Mouse (Mus musculus) adrenal gland, adult 8-10 months (tissue): ENCODE data around the gene Anks1b. TPM values are rescaled to one million over a fixed set of nuclear protein-coding genes. Genes with fewer than 3 reads are reported as not detected.

Experiments used
- DNase-seq: peaks from one replicate; pipeline ENCODE4 v3.0.0; 2022
- total RNA-seq, 4 experiments: library from RNA; stranded (reverse); gene quantifications; 2 replicates each; pipeline ENCODE4 v1.2.4; 2022

Anks1b gene
- total RNA-seq, 4 experiments from 2014 or later = 0.32 to 2.5 (median 0.62) TPM

- no peak for DNase-seq
Observed at GRCm38 (mm10) chr10:90968247-90968646, 1094.9 kb downstream of the Anks1b start.

DNA sequence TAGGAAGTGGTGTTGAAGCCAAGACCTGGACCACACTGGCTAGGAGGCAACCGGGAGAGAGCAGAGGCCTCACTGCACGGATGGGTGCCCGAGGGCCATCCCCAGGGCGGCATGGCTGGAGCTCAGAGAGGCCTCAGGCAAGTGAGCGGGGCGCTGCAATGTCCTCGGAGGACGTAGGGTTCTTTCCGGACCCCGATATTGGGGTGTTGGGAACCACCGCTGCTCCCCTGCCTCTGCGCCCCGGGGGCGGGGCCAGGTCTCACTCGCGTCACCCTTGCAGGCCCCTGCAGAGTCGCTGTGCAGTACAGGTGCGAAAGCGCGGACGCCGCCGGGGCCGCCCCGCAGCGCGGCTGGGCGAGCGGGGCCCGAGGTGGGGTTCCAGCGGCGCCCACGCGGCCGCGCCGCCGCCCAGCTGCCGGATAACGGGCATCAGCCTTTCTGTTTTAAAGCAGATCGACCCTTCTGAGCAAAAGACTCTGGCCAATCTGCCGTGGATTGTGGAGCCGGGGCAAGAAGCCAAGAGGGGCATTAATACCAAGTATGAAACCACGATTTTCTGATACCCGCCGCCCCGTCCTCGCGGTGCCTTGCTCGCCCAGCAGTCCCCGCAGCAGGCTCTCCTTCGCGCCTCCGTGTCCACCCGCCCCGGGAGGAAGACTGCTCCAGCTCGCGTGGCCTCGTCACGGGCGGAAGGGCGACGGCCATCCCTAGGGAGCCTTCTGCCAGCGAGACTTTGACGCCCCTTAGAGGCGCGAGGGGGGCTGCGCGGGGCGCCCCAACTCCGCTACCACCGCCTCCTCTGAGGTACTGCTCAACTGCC, 1096.3 kb downstream of the Anks1b start:
- DNase-seq = no peak

DNA sequence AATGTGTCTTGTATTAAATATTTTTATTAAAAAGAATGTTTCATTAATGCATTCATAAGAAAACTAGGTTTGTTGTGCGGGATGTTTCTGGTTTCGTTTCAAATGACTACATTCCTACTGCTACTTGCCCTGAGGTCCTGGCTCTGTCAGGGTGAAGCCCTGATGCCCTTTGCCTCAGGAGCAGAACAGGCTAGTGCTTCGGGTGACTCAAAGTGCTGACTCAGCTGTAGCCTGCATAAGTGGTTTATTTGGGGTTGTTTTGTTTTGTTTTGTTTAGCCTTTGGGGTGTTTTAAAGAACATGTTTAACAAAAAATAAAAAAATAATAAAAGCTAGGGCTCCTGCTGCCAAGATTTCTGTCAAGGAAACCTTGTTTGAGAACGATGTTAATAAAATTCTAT, 1097.3 kb downstream of the Anks1b start:
- no peak for DNase-seq

- no peak for DNase-seq
Observed at GRCm38 (mm10) chr10:90974084-90974483, 1100.8 kb downstream of the Anks1b start.

GRCm38 (mm10) chr10:90974491-90974890, 1101.2 kb downstream of the Anks1b start:
- DNase-seq = no peak

- no peak for DNase-seq
Observed at GRCm38 (mm10) chr10:90981811-90982210, 1108.5 kb downstream of the Anks1b start.

DNA sequence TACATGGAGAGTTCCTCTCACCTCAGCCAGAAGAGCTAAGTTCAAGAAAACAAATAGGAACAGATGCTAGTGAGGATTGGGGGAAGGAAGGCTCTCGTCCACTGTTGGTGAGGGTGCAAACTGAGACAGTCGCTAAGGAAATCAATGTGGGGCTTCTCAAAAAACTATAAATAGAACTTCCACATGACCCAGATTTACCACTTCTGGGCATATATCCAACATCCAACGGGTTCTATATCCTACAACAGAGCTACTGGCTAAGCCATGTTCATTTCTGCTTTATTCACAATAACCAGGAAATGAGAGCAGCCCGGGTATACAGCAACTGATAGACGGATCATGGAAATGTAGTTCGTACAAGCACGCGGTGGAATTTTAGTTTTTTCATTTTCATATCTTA, 1109.7 kb downstream of the Anks1b start:
- DNase-seq = no peak

GRCm38 (mm10) chr10:90990340-90990739, 1117.0 kb downstream of the Anks1b start:
- no peak for DNase-seq

- no peak for DNase-seq
Observed at GRCm38 (mm10) chr10:90992237-90992636, 1118.9 kb downstream of the Anks1b start.

GRCm38 (mm10) chr10:90993869-90994268, 1120.6 kb downstream of the Anks1b start:
- DNase-seq = no peak

DNA sequence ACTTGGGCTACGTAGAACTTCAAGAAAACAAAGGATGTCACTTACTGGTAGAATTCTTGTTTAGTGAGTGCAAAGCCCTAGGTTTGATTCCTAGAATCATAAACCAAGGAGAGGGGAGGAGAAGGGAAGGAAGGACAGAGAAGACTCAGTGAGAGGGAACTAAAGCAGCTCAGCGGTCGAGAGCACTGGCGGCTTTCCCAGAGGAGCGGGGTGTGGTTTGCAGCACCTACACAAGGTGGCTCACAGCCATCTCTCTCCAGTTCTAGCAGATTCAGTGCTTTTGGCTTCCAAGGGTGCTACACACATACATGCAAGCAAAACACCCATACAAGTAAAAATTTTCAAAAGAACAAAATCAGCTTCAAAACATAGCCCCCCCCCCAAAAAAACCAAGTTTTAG, 1126.6 kb downstream of the Anks1b start:
- DNase-seq = no peak

DNA sequence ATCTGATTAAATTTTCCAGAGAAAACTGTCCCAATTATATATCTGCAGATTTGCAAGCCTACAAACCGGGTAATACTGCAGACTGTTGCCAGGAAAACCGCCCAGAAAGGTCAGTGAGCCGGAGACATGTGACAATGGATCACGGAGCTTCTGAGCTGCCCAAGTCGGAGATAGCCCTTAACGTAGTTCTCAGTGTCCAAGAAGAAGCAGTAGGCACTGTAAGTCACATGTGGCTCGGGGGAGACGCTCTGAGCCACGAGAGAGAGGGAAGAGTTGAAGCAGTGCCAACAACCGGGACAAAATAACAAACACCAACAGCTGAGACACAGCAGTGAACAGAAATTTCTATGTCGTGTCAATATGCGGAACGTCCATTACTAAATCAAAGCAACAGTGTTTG, 1128.1 kb downstream of the Anks1b start:
- DNase-seq = peak; percentile 2

- DNase-seq = no peak
Observed at GRCm38 (mm10) chr10:91005858-91006538, 1132.7 kb downstream of the Anks1b start.

Other genes starting within 250 kb of the Anks1b start
- gene Scyl2, start 187.2 kb upstream of the Anks1b start, total RNA-seq = 10 to 100 TPM; 41.1 to 52.0 (median 48.3) TPM
- gene Actr6, start 141.2 kb upstream of the Anks1b start, total RNA-seq = 10 to 100 TPM; 22.3 to 29.2 (median 24.6) TPM
- gene Uhrf1bp1l, start 128.5 kb upstream of the Anks1b start, total RNA-seq = 10 to 100 TPM; 83.1 to 95.1 (median 87.1) TPM